Mouse (Mus musculus) stomach, embryonic 15.5 days (tissue): ENCODE data around the gene Man2a1. TPM values are rescaled to one million over a fixed set of nuclear protein-coding genes. Genes with fewer than 3 reads are reported as not detected.

Experiments
- ATAC-seq: fragments of 200-750 bp; cut with Nextera tagmentation; 2 replicates; pipeline ENCODE4 v1.8.0; 2017; ENCODE audit warnings: low read depth, moderate number of reproducible peaks, moderate TSS enrichment; ENCODE audit not compliant: insufficient read depth, low FRiP score
- H3K27ac ChIP-seq: fragments of 300-500 bp; sonication (generic); 2 replicates; pipeline ENCODE4 v1.5.1; 2015; ENCODE audit warnings: mild to moderate bottlenecking, inconsistent platforms
- H3K27me3 ChIP-seq: fragments of 300-500 bp; sonication (generic); replicated peaks from 2 replicates; pipeline ENCODE4 v1.6.1; 2015; ENCODE audit warnings: inconsistent platforms
- H3K36me3 ChIP-seq: fragments of 300-500 bp; sonication (generic); 2 replicates; pipeline ENCODE4 v1.6.1; 2015; ENCODE audit warnings: inconsistent platforms
- H3K4me1 ChIP-seq: fragments of 300-500 bp; sonication (generic); 2 replicates; pipeline ENCODE4 v1.6.1; 2015; ENCODE audit warnings: inconsistent platforms
- H3K4me2 ChIP-seq: fragments of 300-500 bp; sonication (generic); 2 replicates; pipeline ENCODE4 v1.6.1; 2015; ENCODE audit warnings: mild to moderate bottlenecking, inconsistent platforms
- H3K4me3 ChIP-seq: fragments of 300-500 bp; sonication (generic); replicated peaks from 2 replicates; pipeline ENCODE4 v1.5.1; 2015; ENCODE audit warnings: inconsistent platforms
- H3K9ac ChIP-seq: fragments of 300-500 bp; sonication (generic); 2 replicates; pipeline ENCODE4 v1.6.1; 2015; ENCODE audit warnings: inconsistent platforms
- H3K9me3 ChIP-seq: fragments of 300-500 bp; sonication (generic); 2 replicates; pipeline ENCODE4 v1.6.1; 2016; ENCODE audit warnings: inconsistent platforms
- WGBS: fragments of 180-500 bp; shearing (Covaris S2); methylation state at CpG from one replicate; pipeline ENCODE4 v1.1.7; 2015; 5-methylcytosine and 5-hydroxymethylcytosine counted together
- polyA plus RNA-seq: library from polyadenylated mRNA; unstranded; fragments of >200 nt; fragmentation: Nextera tagmentation; extraction: Ambion mirVana; gene quantifications from 2 replicates; pipeline ENCODE4 v1.2.1, GENCODE M21; 2015

Gene Man2a1
- polyA plus RNA-seq, 1 experiment from 2014 or later: 14.3 TPM

DNA sequence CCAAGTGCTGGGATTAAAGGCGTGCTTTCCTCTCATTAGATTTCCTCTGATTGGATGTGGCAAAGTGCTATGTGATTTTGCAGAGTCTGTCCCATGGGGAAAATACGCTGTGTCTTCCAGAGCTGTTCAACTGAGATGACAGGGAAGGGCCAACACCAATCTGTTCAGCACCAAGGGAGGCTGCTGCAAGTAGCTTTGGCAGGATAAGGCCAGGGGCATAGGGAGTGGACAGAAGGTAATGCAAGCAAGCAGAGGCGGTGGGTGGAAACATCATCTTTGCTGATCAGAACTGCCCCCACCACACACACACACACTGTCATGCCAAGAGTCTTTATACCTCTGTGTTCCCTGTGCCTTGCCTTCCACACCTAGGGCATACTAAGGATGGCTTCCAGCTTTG, 124.7 kb downstream of the Man2a1 start:
- Histone ChIP-seq H3K4me1 (no peaks in the 10 kb centered on the region), H3K27ac (no peak overlapping the region), H3K9ac (no peak overlapping the region), H3K36me3 (no peaks in the 10 kb centered on the region), H3K27me3 (no peaks in the 10 kb centered on the region), H3K4me3 (no peak overlapping the region), H3K4me2 (no peak overlapping the region), H3K9me3 (no peaks in the 10 kb centered on the region)
- 89% methylated on average over 3 of the region's 3 CpGs for WGBS
- no peak for ATAC-seq

DNA sequence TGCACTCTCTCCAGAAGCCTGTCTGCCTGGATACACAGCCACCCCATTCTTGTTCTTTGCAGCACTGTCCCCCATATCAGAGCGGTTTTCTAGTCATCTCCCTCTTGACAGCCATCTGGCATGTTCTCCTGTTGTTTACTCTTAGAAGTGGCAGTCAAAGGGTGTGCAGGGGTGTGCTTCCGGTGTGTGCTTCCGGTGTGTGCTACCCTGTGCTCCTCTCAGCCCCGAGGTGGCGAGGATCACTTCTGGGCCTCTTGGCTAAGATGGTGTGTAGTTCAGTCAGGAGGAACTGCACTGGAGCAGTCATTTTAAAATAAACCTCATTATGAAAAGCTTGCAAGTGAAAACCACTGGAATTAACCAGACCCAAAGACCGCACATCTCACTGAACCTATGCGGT, 125.5 kb downstream of the Man2a1 start:
- H3K27ac ChIP-seq: no peak overlapping the region
- WGBS: 86% methylated on average over 7 of the region's 7 CpGs
- H3K9me3 ChIP-seq: no peaks in the 10 kb centered on the region
- H3K9ac ChIP-seq: no peak overlapping the region
- no peak overlapping the region for H3K4me2 ChIP-seq
- H3K36me3 ChIP-seq: no peaks in the 10 kb centered on the region
- H3K4me1 ChIP-seq: no peaks in the 10 kb centered on the region
- H3K4me3 ChIP-seq: no peak overlapping the region
- no peak for ATAC-seq
- no peaks in the 10 kb centered on the region for H3K27me3 ChIP-seq

DNA sequence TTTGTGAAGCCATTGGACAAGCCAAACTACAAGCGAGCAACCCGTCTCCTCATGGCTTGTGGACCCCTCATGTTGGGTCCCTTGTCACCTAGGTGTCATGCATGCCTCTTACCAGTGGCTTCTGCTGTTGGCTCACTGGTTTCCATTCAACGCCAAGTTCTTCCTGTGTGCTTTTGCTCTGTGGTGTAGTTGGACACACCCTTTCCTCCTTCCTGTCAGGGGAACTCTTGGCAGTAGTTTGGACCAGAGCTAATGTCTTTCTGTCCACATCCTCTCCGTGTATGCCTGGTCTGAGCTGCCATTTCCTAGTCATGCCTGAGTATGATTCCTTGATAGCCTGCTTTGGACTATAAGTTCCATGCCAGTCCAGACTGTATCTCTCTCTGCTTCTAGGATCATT, 135.0 kb downstream of the Man2a1 start:
- 80% methylated on average over 4 of the region's 4 CpGs for WGBS
- no peaks in the 10 kb centered on the region for H3K4me1 ChIP-seq
- H3K27ac ChIP-seq: no peak overlapping the region
- no peak overlapping the region for H3K9ac ChIP-seq
- ATAC-seq: no peak
- H3K4me2 ChIP-seq: no peak overlapping the region
- peaks cover 11% of the 10 kb centered on the region for H3K36me3 ChIP-seq
- H3K4me3 ChIP-seq: no peak overlapping the region
- H3K9me3 ChIP-seq: no peaks in the 10 kb centered on the region
- H3K27me3 ChIP-seq: no peaks in the 10 kb centered on the region

DNA sequence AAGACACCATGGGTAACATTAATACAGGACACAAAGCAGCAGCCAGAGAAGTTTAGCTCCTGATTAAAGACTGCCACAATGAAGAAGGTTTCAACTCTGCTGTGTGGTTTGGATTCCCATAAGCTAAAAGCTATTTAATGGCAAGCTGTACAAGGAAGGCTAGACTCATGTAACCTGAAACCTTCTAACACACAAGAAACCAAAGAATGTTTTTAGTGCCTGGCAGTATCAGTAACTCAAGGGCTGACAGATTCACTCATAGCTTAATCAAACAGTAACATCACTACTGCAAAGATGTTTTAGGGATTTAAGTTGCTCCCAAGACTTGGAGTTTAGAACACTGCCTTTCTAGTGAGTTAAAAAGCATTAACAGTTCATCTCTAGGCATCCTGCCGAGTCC, 137.4 kb downstream of the Man2a1 start:
- Histone ChIP-seq H3K4me3 (no peak overlapping the region), H3K36me3 (peaks cover 15% of the 10 kb centered on the region), H3K9ac (no peak overlapping the region), H3K27me3 (no peaks in the 10 kb centered on the region), H3K4me1 (no peaks in the 10 kb centered on the region), H3K27ac (no peak overlapping the region), H3K9me3 (no peaks in the 10 kb centered on the region), H3K4me2 (no peak overlapping the region)
- ATAC-seq: no peak
- 50% methylated on average over 1 of the region's 1 CpGs for WGBS

DNA sequence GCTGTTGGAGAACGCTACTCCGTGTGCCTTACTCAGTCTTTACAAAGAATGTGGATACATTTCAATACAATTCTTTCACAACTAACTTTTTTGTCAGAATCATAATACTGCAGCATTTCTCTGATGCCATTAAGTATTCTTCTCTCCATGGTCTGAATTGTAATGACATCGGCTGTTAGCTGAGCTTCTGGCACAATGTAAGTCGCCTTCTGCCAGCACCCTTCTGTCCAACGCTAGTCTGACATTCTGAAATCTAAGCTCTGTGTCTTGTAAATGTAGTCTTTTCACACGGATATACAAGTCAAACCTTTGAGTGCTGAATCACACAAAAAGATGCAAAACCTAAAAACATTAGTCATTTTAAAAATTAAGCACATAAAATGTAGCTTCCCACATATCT, 138.6 kb downstream of the Man2a1 start:
- Histone ChIP-seq H3K27ac (no peak overlapping the region), H3K4me3 (no peak overlapping the region), H3K27me3 (no peaks in the 10 kb centered on the region), H3K4me2 (no peak overlapping the region), H3K9ac (no peak overlapping the region), H3K4me1 (no peaks in the 10 kb centered on the region), H3K9me3 (no peaks in the 10 kb centered on the region), H3K36me3 (peaks cover 20% of the 10 kb centered on the region)
- 87% methylated on average over 6 of the region's 6 CpGs for WGBS
- no peak for ATAC-seq

DNA sequence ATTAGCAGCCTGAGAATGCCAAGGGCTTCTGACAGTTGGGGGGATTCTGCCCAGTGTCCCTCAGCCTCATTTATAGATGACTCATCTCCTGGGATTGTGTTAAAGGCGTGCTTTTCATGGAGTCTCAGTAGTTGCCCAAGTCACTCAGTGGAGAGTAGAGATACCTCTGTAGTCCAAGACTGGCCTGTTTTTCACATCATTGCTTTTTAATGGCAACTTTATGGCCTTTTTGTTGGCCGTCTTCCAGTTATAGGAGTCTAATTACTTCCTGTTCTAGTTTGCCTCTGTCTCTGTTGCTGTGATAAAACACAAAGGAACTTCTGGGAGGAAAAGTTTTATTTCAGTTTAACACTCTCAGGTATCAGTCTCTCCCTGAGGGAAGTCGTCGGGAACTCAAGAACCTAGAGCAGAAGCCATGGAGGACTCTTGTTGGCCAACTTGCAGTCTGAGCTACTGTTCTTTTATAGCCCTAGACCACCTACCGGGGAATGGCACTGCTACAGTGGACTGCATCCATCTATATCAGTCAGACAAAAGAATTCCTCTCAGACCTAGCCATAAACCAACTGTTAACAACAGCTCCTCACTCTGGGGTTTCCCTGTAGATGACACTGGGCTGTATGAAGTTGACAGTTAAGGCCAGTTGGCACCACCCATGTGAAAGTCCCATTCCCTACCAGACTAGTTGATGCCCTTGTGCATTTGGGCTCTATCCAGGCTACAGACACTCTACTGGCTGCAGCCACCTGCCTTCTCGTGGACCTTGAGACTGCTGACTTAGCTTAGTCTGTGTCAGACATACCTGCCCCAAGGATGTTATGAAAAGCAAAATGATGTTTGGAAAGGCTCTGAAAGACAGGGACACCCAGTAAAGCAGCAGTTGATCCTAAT, 142.4 kb downstream of the Man2a1 start:
- peaks cover 17% of the 10 kb centered on the region for H3K36me3 ChIP-seq
- no peak overlapping the region for H3K4me2 ChIP-seq
- H3K9ac ChIP-seq: no peak overlapping the region
- 84% methylated on average over 6 of the region's 6 CpGs for WGBS
- no peaks in the 10 kb centered on the region for H3K4me1 ChIP-seq
- no peaks in the 10 kb centered on the region for H3K27me3 ChIP-seq
- no peak overlapping the region for H3K4me3 ChIP-seq
- ATAC-seq: no peak
- H3K27ac ChIP-seq: no peak overlapping the region
- no peaks in the 10 kb centered on the region for H3K9me3 ChIP-seq

DNA sequence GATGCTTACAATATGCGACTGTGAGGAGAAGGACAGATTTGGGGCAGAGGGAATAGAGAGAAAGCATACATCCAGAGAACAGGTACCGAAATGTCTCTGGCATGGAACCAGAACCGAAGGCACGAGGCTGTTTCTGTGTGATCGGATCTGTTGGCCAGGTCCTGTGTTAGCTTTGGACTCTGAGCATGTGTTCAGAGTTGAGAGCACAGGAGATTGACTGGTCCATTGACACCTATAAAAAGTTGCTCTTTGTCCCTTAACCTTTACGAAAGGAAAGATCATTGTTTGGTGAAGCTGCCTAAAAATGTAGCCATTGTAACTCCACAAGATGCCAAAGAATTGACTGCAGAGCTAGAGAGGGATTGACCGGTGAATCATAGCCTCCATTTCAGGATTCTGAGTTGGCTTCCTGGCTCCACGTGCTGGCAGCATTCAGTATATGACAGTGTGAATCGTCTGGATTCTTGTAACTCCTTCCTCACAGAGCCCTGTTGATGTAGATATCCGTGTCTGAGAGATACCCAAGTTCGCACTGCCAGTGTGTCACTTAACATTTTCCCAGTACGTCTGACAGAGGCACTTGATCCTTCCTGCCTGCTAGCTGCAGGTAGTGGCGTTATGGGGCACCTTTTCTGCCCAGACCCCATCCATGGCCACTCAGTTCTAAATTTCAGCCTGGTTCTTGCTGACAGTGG, 143.2 kb downstream of the Man2a1 start:
- no peak for ATAC-seq
- 92% methylated on average over 13 of the region's 13 CpGs for WGBS

DNA sequence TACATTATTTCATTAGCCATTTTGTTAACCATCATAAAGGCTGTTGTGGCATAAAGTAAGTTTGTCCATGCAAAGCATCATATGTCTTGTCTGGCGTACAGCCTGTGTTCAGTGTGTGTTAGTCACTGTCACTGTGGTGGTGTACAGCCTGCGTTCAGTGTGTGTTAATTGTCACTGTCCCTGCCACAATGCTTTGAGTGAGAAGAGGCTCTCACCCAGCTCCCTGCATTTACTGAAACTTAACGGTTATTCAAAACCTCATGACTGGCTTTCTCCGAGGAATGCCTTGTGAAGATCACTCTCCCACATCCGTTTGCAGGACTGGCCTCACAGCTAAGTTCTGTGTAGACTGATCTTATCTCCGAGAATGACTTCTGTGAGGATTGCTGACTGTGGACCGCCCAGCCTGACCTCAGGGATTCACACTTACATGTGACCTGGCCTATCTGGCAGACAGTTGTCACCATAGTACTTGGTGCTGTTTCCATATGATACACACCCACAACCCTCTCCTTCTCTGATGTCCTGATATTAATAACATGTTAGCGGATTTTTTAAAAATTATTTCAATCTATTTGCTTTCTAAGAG, 146.2 kb downstream of the Man2a1 start:
- H3K4me3 ChIP-seq: no peak overlapping the region
- no peak overlapping the region for H3K4me2 ChIP-seq
- peaks cover 26% of the 10 kb centered on the region for H3K36me3 ChIP-seq
- no peak overlapping the region for H3K27ac ChIP-seq
- H3K4me1 ChIP-seq: no peaks in the 10 kb centered on the region
- 78% methylated on average over 8 of the region's 8 CpGs for WGBS
- H3K9ac ChIP-seq: no peak overlapping the region
- H3K27me3 ChIP-seq: no peaks in the 10 kb centered on the region
- no peaks in the 10 kb centered on the region for H3K9me3 ChIP-seq
- ATAC-seq: no peak

More for the DNA sequence above, 143.2 kb downstream of the Man2a1 start:
- no peak overlapping the region for H3K9ac ChIP-seq
- H3K4me2 ChIP-seq: no peak overlapping the region
- peaks cover 17% of the 10 kb centered on the region for H3K36me3 ChIP-seq
- H3K27ac ChIP-seq: no peak overlapping the region
- H3K4me3 ChIP-seq: no peak overlapping the region
- H3K27me3 ChIP-seq: no peaks in the 10 kb centered on the region
- no peaks in the 10 kb centered on the region for H3K4me1 ChIP-seq
- H3K9me3 ChIP-seq: no peaks in the 10 kb centered on the region

DNA sequence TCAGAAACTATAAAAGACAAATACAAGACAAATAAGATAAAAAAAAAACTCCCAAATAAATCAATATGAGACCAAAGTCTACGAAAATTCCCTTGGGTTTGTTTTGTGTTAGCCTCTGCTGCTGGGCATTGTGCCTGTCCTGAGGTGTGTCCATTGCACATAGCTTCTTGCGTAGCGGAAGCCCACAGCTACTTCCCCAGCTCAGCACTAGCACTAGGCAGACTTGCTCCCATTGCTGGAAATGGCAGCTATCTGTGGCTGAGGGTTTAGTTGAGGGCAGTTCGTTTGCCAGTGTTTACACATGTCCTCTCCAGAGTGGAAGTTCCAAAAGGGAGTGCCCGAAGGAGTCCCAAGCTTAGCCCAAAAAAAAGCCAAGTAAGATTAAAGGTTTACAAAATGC, 146.9 kb downstream of the Man2a1 start:
- no peak overlapping the region for H3K9ac ChIP-seq
- no peaks in the 10 kb centered on the region for H3K4me1 ChIP-seq
- H3K4me3 ChIP-seq: no peak overlapping the region
- H3K4me2 ChIP-seq: no peak overlapping the region
- WGBS: 57% methylated on average over 5 of the region's 5 CpGs
- no peaks in the 10 kb centered on the region for H3K27me3 ChIP-seq
- no peak for ATAC-seq
- peaks cover 29% of the 10 kb centered on the region for H3K36me3 ChIP-seq
- H3K27ac ChIP-seq: no peak overlapping the region
- H3K9me3 ChIP-seq: no peaks in the 10 kb centered on the region

DNA sequence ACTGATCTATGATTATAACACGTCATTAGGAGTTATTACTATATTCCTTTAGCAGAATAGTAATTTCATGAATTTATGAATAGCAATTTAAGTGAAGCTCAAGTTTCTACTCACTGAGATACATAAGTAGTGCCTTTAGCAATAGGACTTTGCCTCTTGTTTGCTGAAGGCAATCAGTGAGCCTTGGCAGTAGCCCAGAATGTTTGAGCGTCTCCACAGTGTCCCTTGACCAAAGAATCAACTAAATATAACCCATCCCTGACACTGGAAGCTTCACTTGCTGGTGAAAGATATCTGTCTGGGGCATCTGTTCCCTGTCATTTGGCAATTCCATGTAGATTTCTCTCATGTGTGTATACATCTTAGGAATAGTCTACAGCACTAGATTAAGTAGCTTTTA, 147.6 kb downstream of the Man2a1 start:
- WGBS: 49% methylated on average over 2 of the region's 2 CpGs
- H3K27me3 ChIP-seq: no peaks in the 10 kb centered on the region
- peaks cover 23% of the 10 kb centered on the region for H3K36me3 ChIP-seq
- H3K4me2 ChIP-seq: no peak overlapping the region
- no peak overlapping the region for H3K27ac ChIP-seq
- H3K9me3 ChIP-seq: no peaks in the 10 kb centered on the region
- H3K9ac ChIP-seq: no peak overlapping the region
- no peak overlapping the region for H3K4me3 ChIP-seq
- no peaks in the 10 kb centered on the region for H3K4me1 ChIP-seq
- no peak for ATAC-seq

DNA sequence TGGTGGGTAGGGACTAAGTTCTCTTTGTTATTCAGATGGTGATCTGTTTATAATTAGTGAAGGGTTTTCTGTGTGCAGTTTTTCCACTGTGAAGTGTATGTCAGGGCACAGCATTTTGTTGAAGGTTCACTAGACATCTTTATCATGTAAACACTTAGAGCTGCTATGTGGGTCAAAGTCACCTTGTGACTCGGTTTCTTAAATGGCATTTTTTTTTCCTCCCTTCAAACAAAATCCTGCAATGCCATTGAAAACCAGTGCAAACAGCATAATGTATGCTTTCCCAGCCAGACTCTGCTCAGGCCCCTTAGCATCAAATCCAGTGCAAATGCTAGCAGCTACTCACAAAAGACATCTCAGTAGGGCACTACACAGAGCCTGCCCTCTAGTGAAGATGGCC, 148.6 kb downstream of the Man2a1 start:
- Histone ChIP-seq H3K27ac (no peak overlapping the region), H3K4me2 (no peak overlapping the region), H3K36me3 (peaks cover 21% of the 10 kb centered on the region), H3K27me3 (no peaks in the 10 kb centered on the region), H3K9me3 (no peaks in the 10 kb centered on the region), H3K4me3 (no peak overlapping the region), H3K9ac (no peak overlapping the region), H3K4me1 (no peaks in the 10 kb centered on the region)
- no peak for ATAC-seq
- 44% methylated on average over 1 of the region's 1 CpGs for WGBS

DNA sequence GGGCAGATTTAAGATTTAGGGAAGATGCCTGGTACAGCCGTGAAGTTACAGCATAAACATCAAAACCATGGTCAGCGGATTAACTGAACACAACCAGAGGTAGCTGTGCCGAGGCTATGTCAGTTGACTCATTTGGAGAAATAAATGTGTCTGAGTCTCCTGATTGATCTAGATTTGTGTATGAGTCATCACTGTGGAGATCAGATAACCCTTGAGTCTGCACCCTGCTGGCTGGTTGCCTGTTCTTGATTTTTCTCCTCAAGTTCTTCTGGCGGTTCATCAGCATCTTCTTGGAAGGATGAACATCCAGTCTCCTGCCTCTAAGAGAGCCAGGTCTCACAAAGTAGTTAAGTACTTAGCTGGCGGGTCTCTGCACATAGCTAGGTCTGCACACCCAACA, 150.7 kb downstream of the Man2a1 start:
- Histone ChIP-seq H3K27me3 (no peaks in the 10 kb centered on the region), H3K27ac (no peak overlapping the region), H3K36me3 (peaks cover 12% of the 10 kb centered on the region), H3K4me2 (no peak overlapping the region), H3K9me3 (no peaks in the 10 kb centered on the region), H3K4me1 (no peaks in the 10 kb centered on the region), H3K9ac (no peak overlapping the region), H3K4me3 (no peak overlapping the region)
- WGBS: 86% methylated on average over 5 of the region's 5 CpGs
- ATAC-seq: no peak
